Mouse (Mus musculus) left cerebral cortex, adult 18-20 months (tissue): Measurements from ENCODE around the gene Irf5. TPM values are rescaled to one million over a fixed set of nuclear protein-coding genes. Genes with fewer than 3 reads are reported as not detected.
"Not testable (repeated sequence)": the region's sequence is repeated elsewhere in the genome, so short reads cannot be mapped to it uniquely, and the experiment has no call there.

ENCODE experiments used
- DNase-seq, 2 experiments: peaks; one replicate each; pipeline ENCODE4 v3.0.0; 2021 to 2022; ENCODE audit warnings: low spot score in 2 of 2, mixed read lengths in 1 of 2
- total RNA-seq, 2 experiments: library from RNA; stranded (reverse); gene quantifications; 2 replicates each; pipeline ENCODE4 v1.2.3; 2021

Gene Irf5
- total RNA-seq, 2 experiments from 2014 or later, result 4.2 to 5.2 TPM

DNA sequence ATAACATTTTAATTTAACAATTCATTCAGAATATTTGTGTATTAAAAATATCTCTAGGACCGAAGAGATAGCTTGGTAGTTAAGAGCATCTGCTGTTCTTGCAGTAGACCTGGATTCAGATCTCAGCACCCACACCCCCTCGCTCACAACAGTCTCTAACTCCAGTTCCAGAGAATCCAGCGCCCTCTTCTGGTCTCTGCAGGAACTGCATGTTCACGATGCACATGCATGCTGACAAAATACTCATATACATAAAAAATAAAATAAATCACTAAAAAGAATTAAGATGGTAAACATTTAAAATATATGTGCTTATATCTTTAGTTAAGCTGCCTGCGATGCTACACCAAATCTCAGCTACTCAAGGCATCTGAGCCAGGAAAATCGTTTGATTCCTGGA, 1.2 kb upstream of the Irf5 start:
- no peak for DNase-seq

GRCm38 (mm10) chr6:29527361-29528164, 1.1 kb downstream of the Irf5 start:
- no peak for DNase-seq

- no peak for DNase-seq
These were observed 1.7 kb downstream of the Irf5 start for GRCm38 (mm10) chr6:29528165-29528505.

DNA sequence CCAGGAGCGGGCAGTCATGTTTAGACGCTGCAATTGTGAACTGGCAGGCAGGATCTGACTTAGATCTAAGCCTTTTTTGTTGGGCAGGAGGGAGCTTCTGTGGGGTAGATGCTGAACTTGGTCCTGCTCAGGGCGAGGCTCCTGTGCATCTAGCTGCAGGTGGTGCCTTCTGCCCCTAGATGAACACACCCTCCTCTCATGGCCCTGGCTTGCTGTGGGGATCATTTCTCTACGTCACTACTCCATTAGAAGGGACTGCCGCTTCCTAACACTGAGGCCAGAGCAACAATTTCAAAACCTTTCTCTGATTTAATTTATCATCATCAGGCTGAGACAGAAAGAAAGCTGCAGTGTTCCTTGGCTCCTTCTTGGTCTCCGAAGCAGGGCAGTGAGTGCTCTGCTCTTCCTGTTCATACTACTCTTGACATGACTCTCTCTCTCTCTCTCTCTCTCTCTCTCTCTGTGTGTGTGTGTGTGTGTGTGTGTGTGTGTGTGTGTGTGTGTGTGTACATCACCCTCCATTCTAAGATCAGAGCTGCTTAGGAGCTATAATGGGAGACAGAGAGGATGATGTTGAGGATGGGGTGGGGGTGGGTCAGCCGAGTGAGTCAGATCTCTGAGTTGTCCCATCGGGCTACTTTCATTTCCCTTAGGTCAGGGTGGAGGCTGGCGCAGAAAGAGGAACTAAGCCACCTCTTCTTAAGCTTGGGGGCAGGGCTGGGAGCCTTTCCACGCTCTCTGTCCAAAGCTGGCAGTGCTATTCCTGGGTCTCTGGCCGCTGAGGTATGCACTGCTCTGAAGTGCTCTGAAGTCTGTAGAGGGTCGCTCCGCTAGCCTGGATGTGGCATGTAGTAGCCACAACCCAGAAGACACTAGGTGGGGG, 2.4 kb downstream of the Irf5 start:
- DNase-seq, result no peak

DNA sequence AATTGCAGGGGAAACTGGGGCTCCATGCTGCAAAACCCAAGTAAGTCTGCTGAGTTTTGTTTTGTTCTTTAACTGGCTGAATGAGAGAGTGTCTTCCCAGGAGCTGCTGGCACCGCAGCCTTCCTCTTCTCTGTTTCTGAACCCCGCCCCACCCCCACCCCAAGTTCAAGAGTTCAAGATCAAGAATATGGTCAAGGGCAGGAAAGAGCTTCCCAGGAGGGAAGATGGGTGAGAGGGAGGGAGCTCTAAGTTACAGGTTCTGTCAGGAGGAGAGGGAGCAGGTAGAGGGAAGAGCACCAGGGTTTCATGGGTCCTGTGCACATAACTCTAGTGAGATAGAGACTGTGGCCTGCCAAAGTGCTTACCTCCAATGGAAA, 3.0 kb downstream of the Irf5 start:
- DNase-seq, result no peak

GRCm38 (mm10) chr6:29530050-29530449, 3.6 kb downstream of the Irf5 start:
- DNase-seq, result no peak

DNA sequence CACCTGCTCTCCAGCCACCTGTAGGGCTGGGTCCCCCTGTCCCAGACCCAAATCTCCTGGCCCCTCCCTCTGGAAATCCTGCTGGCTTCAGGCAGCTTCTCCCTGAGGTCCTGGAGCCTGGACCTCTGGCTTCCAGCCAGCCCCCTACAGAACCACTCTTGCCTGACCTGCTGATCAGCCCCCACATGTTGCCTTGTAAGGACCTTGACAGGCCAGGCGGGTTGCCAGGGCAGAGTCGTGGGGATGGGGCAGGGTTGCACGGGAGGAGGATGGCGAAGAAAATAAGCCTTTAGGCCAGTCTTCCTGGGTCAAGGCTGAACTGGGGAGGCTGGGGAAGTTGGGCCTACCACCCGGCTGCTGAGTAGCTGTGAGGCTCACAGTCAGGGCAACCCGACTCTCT, 8.9 kb downstream of the Irf5 start:
- DNase-seq, result no peak

GRCm38 (mm10) chr6:29536651-29537193, 10.3 kb downstream of the Irf5 start:
- DNase-seq, result no peak

- DNase-seq, result no peak
These were observed 10.8 kb downstream of the Irf5 start for GRCm38 (mm10) chr6:29537221-29537620.

DNA sequence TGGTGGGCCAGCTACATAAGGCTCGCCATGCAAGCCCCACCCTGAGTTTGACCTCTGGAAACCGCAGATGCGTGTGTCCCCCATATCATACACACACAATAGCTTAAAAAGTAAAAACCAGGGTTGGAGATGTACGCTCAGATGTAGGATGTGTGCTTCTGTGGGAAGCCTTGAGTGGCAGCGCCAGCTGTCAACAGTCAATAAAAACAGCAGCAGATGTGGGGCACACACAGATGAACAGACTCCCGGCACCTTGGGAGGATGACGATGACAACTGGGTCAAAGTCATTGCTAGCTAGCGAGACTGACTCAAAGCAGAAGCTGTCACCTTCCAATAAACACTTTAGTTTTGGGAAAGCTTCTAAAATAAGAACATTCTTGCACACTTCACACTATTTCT, 13.1 kb downstream of the Irf5 start:
- no peak for DNase-seq

DNA sequence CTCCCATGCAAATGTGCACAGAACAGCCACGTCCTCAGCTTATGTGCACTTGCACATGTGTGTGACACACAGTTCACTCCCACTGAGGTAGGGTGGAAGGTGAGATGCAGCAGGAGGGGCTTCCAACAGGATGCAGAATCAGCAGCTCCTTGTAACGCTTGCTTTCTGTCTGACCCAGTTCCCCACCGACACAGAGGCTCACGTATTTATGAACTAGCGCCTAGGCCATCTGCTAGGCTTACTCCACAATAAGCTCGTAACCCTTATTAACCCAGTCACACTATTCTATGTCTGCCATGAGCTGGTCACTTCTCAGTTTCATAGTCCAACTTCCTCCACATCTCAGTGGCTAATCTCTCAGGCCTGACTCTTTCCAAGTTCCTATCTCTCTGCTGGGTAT, 13.8 kb downstream of the Irf5 start:
- DNase-seq, result no peak

DNA sequence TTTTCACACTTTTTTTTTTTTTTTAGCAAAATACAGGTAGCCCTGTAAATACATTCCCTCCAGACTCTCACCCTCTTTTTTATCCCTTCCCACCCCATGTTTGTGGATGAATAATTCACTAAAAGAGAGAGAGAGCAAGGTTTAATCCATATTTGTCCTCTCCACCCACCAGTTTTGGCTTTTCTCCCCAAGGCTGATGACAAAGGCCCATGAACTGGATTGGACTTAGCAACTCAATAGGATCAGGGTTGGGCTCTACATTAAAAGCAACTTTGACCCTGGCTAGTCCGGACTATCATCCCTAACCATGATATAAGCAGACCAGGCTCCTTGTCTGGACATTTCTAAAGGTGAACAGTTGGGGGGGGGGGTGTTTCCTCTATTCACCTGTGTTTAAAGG, 14.5 kb downstream of the Irf5 start:
- DNase-seq, result no peak

- DNase-seq, result no peak
These were observed 19.2 kb downstream of the Irf5 start for GRCm38 (mm10) chr6:29545611-29546010.

- DNase-seq, result no peak
These were observed 21.2 kb downstream of the Irf5 start for GRCm38 (mm10) chr6:29547582-29547981.

GRCm38 (mm10) chr6:29548086-29548485, 21.7 kb downstream of the Irf5 start:
- no peak for DNase-seq

DNA sequence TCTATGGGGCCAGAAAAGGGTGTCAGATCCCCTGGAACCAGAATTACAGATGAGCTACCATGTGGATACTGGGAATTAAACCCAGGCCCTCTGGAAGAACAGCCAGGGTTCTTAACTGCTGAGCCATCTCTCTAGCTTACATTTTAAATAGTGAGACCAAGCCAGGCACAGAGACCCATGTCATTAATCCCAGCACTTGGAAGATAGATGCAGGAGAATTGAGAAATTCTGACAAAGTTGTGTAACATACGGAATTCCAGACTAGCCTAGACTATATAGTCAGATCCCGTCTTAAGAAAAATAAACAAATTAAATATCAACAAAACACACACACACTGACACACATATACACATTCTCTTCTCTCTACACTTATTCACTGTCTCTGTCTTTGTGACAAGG, 26.1 kb downstream of the Irf5 start:
- DNase-seq, result no peak

DNA sequence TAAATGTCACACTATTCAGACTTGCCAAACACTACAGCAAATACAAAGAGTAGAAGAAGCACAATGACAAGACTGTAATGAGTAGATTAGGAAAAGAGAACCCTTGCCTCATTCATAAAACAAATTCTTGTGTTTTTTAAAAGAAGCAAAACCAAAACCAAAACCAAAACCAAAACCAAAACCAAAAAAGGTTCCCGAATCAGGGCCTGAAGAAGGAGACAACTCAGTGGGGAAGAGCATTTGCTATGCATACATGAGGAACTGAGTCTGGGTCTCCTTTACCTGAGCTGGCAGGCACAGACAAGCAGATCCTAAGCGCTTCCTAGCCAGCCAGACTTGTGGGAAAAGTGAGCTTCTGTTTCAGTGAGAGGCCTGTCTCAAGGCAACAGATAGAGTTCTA, 30.7 kb downstream of the Irf5 start:
- DNase-seq, result no peak

DNA sequence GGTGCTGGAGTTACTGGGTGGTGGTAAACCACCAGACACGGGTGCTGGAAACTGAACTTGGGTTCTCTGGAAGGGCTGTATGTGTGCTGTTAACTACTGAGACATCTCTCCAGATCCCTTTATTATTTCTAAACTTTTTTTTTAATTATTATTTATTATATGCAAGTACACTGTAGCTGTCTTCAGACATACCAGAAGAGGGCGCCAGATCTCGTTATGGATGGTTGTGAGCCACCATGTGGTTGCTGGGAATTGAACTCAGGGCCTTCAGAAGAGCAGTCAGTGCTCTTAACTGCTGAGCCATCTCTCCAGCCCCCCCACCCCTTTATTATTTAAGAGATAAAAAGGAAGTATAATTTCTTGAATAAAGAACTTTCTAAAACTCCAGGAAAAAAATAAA, 50.0 kb downstream of the Irf5 start:
- DNase-seq, result not testable (repeated sequence)

DNA sequence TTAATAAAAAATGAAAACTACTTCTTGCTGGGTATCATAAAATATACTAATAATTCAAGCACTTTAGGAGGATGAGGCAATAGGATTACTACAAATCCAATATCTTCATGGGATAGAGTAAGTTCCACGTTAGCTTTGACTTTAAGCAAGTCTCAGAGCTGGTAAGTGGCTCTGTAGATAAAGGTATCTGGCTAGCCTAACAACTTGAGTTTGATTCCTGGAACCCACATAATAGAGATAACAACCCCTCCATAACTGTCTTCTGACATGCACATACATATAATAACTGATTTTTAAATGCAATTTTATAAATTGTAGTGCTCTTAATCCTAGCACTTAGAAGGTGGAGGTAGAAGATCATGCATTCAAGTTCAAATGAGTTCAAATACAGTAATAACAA, 54.3 kb downstream of the Irf5 start:
- DNase-seq, result no peak

DNA sequence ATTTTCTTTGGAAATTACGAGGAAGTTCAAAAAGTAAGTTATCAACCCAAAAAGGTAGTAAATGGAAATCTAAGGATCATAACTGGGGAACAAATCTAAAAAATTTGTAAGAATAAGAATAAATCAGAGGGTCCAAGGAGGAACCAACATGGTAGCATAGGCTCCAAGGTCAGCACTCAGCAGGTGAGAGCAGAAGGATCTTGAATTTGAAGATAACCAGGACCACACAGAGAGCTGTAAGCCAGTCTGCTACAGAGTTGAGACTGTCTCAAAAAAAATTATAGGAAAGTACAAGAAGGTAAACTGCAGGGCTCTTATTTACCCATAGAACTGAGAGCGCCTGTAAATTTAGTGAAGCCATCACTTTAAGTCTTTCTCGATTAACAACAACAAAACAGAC, 54.8 kb downstream of the Irf5 start:
- no peak for DNase-seq
